Mouse (Mus musculus): ENCODE data around the gene Meis1. TPM values are rescaled to one million over a fixed set of nuclear protein-coding genes. Genes with fewer than 3 reads are reported as not detected.

Gene Meis1
- total RNA-seq, 2 experiments from 2014 or later = 15.4 to 24.4 TPM

- peak; percentile 44; the same call in 1 of the 2 replicates for ATAC-seq (replicated peaks; ENCODE audit: poor library complexity, severe bottlenecking)
Measured at GRCm38 (mm10) chr11:18996289-18996688, 22.5 kb downstream of the Meis1 start.

- no peak for ATAC-seq (replicated peaks; ENCODE audit: poor library complexity, severe bottlenecking)
Measured at GRCm38 (mm10) chr11:18992796-18993195, 26.0 kb downstream of the Meis1 start.

- no peak for ATAC-seq (replicated peaks; ENCODE audit: poor library complexity, severe bottlenecking)
Measured at GRCm38 (mm10) chr11:18990244-18990677, 28.5 kb downstream of the Meis1 start.

- ATAC-seq (replicated peaks; ENCODE audit: poor library complexity, severe bottlenecking) = no peak
Measured at GRCm38 (mm10) chr11:18989669-18990243, 29.0 kb downstream of the Meis1 start.

GRCm38 (mm10) chr11:18988637-18989263 is 30.0 kb downstream of the Meis1 start:
- ATAC-seq (replicated peaks; ENCODE audit: poor library complexity, severe bottlenecking) = no peak

- no peak; the same call in 1 of the 2 replicates for ATAC-seq (replicated peaks; ENCODE audit: poor library complexity, severe bottlenecking)
Measured at GRCm38 (mm10) chr11:18983813-18984212, 35.0 kb downstream of the Meis1 start.

GRCm38 (mm10) chr11:18983294-18983693 is 35.5 kb downstream of the Meis1 start:
- no peak for ATAC-seq (replicated peaks; ENCODE audit: poor library complexity, severe bottlenecking)

GRCm38 (mm10) chr11:18982331-18982730 is 36.5 kb downstream of the Meis1 start:
- ATAC-seq (replicated peaks; ENCODE audit: poor library complexity, severe bottlenecking) = no peak

- no peak for ATAC-seq (replicated peaks; ENCODE audit: poor library complexity, severe bottlenecking)
Measured at GRCm38 (mm10) chr11:18981367-18981766, 37.4 kb downstream of the Meis1 start.

GRCm38 (mm10) chr11:18980615-18981014 is 38.2 kb downstream of the Meis1 start:
- no peak for ATAC-seq (replicated peaks; ENCODE audit: poor library complexity, severe bottlenecking)

- no peak for ATAC-seq (replicated peaks; ENCODE audit: poor library complexity, severe bottlenecking)
Measured at GRCm38 (mm10) chr11:18975087-18975486, 43.7 kb downstream of the Meis1 start.

GRCm38 (mm10) chr11:18973808-18974207 is 45.0 kb downstream of the Meis1 start:
- no peak for ATAC-seq (replicated peaks; ENCODE audit: poor library complexity, severe bottlenecking)

- ATAC-seq (replicated peaks; ENCODE audit: poor library complexity, severe bottlenecking) = no peak
Measured at GRCm38 (mm10) chr11:18972968-18973367, 45.8 kb downstream of the Meis1 start.

- ATAC-seq (replicated peaks; ENCODE audit: poor library complexity, severe bottlenecking) = no peak
Measured at GRCm38 (mm10) chr11:18971551-18971950, 47.2 kb downstream of the Meis1 start.

GRCm38 (mm10) chr11:18969920-18970336 is 48.9 kb downstream of the Meis1 start:
- peak; percentile 96 for ATAC-seq (replicated peaks; ENCODE audit: poor library complexity, severe bottlenecking)

GRCm38 (mm10) chr11:18964418-18964817 is 54.4 kb downstream of the Meis1 start:
- no peak for ATAC-seq (replicated peaks; ENCODE audit: poor library complexity, severe bottlenecking)

- no peak for ATAC-seq (replicated peaks; ENCODE audit: poor library complexity, severe bottlenecking)
Measured at GRCm38 (mm10) chr11:18963202-18964136, 55.3 kb downstream of the Meis1 start.

- ATAC-seq (replicated peaks; ENCODE audit: poor library complexity, severe bottlenecking) = no peak
Measured at GRCm38 (mm10) chr11:18959465-18959864, 59.3 kb downstream of the Meis1 start.

GRCm38 (mm10) chr11:18957805-18958770 is 60.7 kb downstream of the Meis1 start:
- peak; percentile 79 for ATAC-seq (replicated peaks; ENCODE audit: poor library complexity, severe bottlenecking)

Measured in granulocyte monocyte progenitor cell, adult 5-6 weeks (primary cell).